Mouse (Mus musculus) frontal cortex, postnatal 25 days (tissue): ENCODE data around the gene Gtf2h3.
"Not testable (repeated sequence)": the region's sequence is repeated elsewhere in the genome, so short reads cannot be mapped to it uniquely, and the experiment has no call there.

ENCODE experiments used
- DNase-seq, 2 experiments: peaks; one replicate each; pipeline ENCODE4 v3.0.0; 2022; ENCODE audit warnings: low spot score in 2 of 2

Gtf2h3 gene

DNA sequence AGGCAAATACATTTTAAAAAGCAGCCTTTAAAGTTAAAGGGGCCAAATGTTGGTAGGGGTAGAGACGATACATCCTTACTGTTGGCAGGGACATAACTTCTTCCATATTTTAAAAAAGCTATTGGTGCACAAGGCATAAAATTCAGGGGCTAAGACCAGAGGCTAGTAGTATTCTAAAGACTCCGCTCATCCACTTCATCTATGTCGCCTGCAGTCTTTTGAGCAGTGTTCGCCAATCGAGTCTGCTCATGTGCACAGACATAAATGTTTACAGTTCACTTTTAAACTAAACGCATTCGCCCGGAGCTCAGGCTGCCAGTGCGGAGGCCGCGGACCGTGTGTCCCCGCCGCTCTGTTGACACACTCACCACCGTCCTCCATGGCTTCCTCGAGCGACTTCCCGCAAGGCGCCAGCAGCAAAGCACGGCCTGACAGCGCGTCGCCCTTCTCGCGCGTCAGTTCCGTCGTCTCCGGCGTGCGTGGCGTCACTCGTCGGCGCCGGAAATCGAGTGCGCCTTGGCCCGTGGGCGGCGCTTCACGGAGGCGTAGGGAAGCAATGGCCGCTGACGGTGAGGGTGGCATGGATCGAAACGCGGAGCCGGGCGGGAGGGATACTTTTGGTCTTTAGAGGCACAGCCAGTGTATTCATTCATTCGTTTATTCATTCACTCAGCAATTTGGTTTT lies at the start of gene Gtf2h3, which contains the start of gene Eif2b1:
Gtf2h3 (plus strand) TSS at position 508 of the 685 bp plus-strand sequence.
Eif2b1 (minus strand) TSS at position 499 of the 685 bp plus-strand sequence.
- DNase-seq: peak; percentile 88 to 92

GRCm38 (mm10) chr5:124529191-124529651 lies 49.7 kb upstream of the Gtf2h3 start:
- no peak for DNase-seq

- no peak for DNase-seq
Measured at GRCm38 (mm10) chr5:124529697-124530096, 49.2 kb upstream of the Gtf2h3 start.

DNA sequence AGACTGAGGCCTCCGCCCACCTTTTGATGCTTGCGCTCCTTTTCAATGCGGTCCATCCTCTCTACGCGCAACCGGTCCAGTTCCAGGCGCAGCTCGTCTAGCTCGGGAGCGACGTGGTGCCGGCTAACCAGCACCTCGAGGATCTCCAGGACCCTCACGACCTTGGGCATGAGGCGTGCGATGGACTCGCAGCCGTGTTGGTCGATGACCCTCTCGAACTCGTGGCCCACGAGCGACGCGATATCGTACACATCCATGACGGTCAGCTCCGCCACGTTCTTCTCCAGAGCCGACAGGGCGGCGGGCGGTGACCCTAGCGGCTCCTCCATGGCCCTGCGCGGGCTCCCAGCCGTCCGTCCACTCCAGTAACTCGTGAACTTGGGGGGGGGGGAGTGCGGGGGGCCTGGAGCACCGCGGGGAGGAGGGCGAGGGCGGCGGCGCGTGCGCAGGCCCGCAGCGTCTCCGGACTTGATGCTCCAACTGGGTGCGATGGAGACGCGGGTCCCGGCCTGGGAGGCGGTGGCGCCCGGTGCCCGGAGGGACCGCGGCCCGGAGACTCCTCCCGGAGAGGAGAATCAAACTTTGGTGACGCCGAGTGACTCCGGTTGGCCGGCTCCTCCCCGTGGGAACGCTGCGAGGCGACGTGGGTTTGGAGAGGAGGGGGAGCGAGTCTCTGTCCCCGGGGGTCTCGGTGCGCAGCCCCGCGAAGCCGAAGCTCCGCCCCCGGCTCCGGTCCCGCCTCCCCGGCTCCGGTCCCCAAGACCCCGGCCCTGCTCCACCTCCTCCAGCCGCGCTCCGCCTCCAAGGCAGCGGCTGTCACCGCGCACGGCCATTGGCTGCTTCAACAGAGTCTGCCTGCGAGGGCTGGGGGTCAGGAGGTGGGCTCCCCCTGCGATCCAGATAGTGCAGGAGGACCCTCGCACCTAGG lies 48.0 kb upstream of the Gtf2h3 start, which contains the start of gene Rilpl1:
Rilpl1 (minus strand) TSS at position 737 of the 928 bp plus-strand sequence.
- DNase-seq: peak in 1 of 2 experiments; percentile 59

DNA sequence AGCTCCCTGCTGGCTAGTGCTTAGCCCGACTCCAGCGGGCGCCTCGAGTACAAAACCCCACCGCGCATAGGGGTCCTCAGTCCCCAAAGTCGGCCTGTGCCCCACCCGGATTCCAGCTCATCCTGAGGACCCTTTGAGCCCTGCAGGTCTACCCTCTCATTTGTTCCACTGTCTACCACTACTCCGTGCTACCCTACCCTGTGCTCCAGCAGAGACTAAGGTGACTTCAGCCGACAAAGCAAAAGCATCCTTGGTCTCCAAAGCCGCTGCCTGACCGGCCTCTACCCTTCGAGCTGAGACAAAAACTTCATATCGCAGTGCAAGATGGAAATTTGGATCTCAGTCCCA lies 47.4 kb upstream of the Gtf2h3 start:
- DNase-seq: no peak

DNA sequence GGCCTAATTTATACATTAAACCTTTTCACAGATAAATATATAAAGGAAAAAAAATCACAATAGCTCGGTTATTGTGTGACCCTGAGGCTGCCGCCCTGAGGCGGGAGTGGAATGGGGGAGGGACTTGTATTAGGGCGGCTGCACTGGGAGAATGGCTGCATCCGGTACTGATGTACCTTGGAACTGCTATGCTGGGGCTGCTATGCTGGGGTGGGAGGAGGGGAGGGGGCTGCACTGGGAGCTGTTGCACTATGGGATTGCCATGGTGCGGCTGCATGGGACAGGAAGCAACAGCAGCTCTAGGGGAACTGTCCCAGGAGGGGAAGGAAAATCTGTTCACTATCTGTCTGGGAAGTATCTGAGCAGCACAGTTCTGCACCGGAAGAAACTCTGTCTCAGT lies 46.5 kb upstream of the Gtf2h3 start:
- no peak for DNase-seq

- no peak for DNase-seq
Measured at GRCm38 (mm10) chr5:124535016-124535415, 43.9 kb upstream of the Gtf2h3 start.

GRCm38 (mm10) chr5:124536776-124537175 lies 42.2 kb upstream of the Gtf2h3 start:
- no peak for DNase-seq

DNA sequence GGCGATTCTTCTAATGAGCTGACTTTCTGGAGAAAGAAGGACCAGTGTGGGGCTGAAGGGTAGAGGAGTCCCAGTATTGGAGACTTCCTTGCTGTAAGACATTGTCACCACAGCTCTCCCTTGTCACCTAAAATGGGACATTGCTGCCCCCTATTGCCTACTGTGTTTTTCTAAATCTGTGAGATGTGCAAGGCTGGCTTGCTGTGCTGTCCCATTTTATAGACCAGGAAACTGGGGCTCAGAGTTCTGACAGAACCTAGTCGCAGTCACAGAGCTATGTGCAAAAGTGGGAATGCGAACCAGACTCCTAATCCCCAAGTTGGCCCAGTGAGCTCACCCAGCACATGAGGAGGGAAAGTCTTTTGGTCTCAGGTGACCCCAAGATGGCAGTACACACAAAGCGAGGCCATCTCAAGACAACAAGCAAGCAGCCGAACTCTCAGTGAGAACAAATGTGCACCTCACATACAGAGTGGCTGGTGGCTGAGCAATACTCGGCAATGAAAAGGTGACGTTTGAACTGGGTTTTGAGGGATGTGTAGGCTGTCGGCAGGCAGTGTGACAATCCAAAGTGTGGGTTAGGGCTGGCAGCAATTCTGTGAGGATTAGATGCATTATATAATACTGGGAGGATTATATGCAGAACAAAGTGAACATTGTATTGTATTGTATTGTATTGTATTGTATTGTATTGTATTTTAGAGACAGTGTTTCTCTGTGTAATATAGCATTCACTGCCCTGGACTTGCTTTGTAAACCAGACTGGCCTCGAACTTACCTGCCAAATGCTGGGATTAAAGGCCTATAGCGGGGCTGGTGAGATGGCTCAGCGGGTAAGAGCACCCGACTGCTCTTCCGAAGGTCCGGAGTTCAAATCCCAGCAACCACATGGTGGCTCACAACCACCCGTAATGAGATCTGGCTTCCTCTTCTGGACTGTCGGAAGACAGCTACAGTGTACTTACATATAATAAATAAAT lies 39.8 kb upstream of the Gtf2h3 start:
- peak in 1 of 2 experiments; percentile 53 for DNase-seq

DNA sequence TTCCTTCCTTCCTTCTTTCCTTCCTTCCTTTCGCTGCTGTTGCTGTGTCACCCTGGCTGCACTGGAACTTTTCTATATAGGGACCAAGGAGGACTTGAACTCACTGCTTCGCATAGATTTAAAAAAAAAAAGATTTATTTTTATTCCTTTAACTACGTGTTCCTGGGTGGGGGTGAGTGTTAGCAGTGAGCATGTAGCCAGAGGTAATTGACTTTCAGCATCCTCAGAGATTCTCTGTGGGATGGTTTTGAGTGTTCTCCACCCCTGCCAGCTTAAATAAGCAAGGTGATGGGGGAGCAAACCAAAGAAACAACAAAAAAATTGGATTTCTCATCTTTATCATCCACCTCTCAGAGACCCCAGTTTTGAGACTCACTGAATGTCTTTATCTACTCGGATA lies 39.0 kb upstream of the Gtf2h3 start:
- DNase-seq: no peak

GRCm38 (mm10) chr5:124540383-124540786 lies 38.6 kb upstream of the Gtf2h3 start, which contains the start of gene Tmed2:
Gene Tmed2, plus strand, starts transcription at chr5:124540695.
- DNase-seq: peak; percentile 90 to 92

GRCm38 (mm10) chr5:124540905-124541601 lies 37.9 kb upstream of the Gtf2h3 start:
- no peak for DNase-seq

DNA sequence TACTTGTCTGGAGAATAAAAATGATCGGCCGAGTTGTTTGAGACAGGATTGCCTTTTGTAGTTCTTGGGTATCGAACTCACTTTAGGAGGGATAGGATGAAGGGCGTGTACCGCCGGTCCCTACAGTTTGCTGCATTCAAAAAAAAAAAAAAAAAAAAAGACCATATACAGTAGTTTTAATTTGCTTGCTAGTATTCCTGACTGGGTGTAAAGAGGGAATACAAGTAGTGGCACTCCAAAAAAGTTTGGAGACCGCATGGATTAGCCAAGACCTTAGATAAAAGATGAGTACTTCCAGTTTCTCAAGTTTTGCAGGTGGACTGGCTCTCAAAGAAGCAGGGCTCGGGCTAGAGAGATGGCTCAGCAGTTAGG lies 37.4 kb upstream of the Gtf2h3 start:
- DNase-seq: no peak

DNA sequence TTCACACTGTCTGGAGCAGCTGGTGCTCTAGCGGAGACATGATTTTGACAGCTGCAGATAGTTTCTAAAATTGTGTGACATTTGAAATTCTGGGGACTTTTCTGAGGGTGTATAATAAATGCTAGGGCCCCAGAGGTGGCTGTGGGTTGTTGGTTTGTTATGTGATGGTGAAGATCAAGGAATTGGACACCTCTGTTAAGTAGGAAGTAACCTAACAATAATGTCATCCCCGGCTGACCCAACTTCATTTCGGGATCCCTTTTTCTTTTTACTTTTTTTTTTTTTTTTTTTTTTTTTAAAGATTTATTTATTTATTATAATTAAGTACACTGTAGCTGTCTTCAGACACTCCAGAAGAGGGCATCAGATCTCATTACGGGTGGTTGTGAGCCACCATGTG lies 28.2 kb upstream of the Gtf2h3 start:
- DNase-seq: not testable (repeated sequence)

- DNase-seq: not testable (repeated sequence)
Measured at GRCm38 (mm10) chr5:124551349-124552093, 27.4 kb upstream of the Gtf2h3 start.

GRCm38 (mm10) chr5:124552094-124552472 lies 26.9 kb upstream of the Gtf2h3 start:
- no peak for DNase-seq

DNA sequence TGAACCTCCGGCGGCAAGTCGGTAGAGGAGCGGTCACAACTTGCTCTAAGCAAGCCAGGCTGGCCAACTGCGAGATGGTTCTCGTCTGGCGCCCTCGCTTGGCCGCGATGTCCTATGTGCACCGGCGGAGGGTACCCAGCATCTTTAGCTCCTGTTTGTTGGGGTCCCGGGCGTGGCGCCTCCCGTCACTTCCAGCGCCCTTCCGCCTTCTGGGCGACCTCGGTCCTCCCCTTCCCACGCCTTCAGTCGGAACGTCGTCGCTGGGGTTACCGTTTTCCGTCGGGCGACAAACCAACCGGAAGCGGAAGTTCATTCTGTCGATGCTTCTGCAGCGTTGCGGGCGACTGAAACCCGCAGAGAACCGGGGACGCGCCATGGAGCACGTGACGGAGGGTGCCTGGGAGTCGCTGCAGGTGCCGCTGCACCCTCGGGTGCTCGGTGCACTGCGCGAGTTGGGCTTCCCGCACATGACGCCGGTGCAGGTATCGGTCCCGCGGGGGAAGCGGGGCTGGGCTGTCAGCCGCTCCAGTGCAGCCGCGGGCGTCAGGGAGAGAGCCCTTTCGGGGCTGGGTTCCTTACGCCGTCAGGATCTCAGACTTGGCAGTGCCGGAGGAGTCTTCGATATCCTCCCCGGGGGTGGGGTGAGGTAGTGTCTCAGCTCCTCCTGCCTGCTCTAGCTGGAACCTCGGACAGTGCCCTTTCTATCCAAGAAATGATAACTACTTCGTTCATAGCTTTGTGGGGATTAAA lies 26.2 kb upstream of the Gtf2h3 start, which contains the start of gene Ddx55:
Ddx55 (plus strand) TSS at position 307 of the 750 bp plus-strand sequence.
- peak; percentile 73 to 78 for DNase-seq

DNA sequence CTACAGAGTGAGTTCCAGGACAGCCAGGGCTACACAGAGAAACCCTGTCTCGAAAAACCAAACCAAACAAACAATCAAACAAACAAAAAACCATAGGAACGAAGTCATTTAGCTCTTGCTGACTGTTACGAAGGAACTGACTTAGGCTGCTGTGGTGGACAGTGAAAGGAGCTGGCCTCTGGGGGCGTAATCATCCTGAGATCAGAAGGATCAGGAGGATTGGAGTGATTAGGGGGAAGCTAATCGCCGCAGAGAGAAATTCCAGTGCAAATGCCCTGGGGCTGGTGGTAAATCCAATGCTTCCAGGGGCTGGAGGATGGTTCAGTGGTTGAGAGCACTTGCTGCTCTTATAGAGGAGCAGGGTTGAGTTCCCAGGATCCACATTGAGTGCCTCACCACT lies 25.3 kb upstream of the Gtf2h3 start:
- DNase-seq: no peak

DNA sequence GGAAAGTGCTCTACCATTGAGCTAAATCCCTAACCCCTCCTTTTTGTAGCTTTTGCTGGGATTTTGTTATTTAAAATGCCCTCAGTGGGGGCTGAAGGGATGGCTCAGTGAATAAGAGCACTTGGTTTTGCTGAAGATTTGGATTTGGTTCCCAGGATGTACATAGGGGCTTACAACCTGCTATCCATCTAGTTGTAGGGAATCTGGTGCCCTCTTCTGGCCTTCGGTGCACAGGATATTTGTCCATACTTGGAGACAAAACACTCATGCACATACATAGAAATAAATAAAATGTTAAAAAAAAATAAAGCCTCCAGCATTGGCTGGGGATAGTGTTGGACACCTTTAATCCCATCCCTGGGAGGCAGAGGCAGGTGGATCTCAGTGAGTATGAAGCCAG lies 23.8 kb upstream of the Gtf2h3 start:
- DNase-seq: no peak
